Mouse (Mus musculus): ENCODE data around the gene Rasgrf1.

- no peak for TF ChIP-seq GATA1 (IDR thresholded peaks at IDR 0.05; ENCODE audit: borderline replicate concordance, low read length)
- no peak for TF ChIP-seq CTCF (IDR thresholded peaks at IDR 0.05; ENCODE audit: low read depth, low read length)
These were observed 62.6 kb downstream of the Rasgrf1 start for GRCm38 (mm10) chr9:89972321-89972720.

Measured in G1E (cell line).